Mouse (Mus musculus) embryonic fibroblast, embryonic 13.5 days (primary cell): Measurements from ENCODE around the gene Vps29. TPM values are rescaled to one million over a fixed set of nuclear protein-coding genes. Genes with fewer than 3 reads are reported as not detected.
"Not testable (repeated sequence)": the region's sequence is repeated elsewhere in the genome, so short reads cannot be mapped to it uniquely, and the experiment has no call there.

ENCODE experiments used
- H3K27ac ChIP-seq: 2 replicates; pipeline ENCODE4 v1.5.1; 2012; ENCODE audit warnings: low read length, control low read depth, inconsistent platforms; ENCODE audit not compliant: insufficient read depth
- H3K4me1 ChIP-seq: 2 replicates; pipeline ENCODE4 v1.6.1; 2011; ENCODE audit warnings: low read length; ENCODE audit not compliant: control insufficient read depth, insufficient read depth
- H3K4me3 ChIP-seq: 2 replicates; pipeline ENCODE4 v1.5.1; 2011; ENCODE audit warnings: mild to moderate bottlenecking, control low read depth, low read length; ENCODE audit not compliant: insufficient read depth
- CTCF ChIP-seq: IDR thresholded peaks from 2 replicates; pipeline ENCODE4 v1.5.1; 2011; ENCODE audit warnings: mild to moderate bottlenecking, control low read depth, low read length, moderate library complexity, borderline replicate concordance; ENCODE audit not compliant: insufficient read depth
- POLR2A ChIP-seq: IDR thresholded peaks from 2 replicates; pipeline ENCODE4 v1.6.1; 2011; ENCODE audit warnings: low read depth, mild to moderate bottlenecking, control low read depth, low read length, moderate library complexity
- polyA plus RNA-seq: library from polyadenylated mRNA; stranded (reverse); fragments of >200 nt; gene quantifications from 2 replicates; pipeline ENCODE4 v1.2.4, GENCODE M21; 2011; ENCODE audit warnings: low read depth; ENCODE audit not compliant: missing spikeins, insufficient read length

Gene Vps29
- polyA plus RNA-seq, 1 experiment: 138 TPM

DNA sequence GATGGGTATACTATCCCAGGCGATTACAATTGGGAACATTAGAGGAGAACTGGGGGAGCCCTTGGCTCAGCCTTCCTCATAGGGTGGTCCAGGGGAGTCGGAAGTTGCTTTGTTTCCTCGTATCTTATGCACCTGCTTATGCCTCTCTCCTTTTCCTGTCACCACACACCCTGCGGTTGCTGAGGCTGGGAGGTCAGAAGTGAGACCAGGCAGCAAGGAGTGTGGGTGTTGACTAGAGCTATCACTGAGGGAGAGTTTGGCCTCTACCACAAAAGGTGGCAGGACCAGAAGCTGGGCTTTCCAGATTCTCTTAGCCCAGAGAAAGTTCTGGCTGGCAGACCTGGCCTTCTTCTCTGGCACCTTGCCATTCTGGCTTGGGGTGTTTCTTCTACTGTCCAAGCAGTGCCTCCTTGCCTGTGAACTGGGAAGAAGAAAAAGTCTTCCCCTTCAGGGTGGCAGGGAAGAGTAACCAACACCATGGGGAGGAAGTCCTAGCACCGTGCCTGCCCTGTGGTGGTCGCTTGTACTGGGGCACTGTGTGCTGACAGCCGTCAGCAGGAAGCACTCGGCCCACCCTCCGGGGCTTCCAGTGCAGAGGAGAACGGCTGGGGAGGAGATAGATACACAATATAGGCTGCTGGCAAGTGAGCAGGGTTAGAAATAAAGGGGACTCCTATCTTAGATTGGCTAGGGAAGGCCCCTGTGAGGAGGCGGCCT, 36.7 kb upstream of the Vps29 start:
- Histone ChIP-seq H3K27ac (no peak overlapping the region), H3K4me3 (no peak overlapping the region)
- TF ChIP-seq POLR2A: no peak
- no peak for TF ChIP-seq CTCF

DNA sequence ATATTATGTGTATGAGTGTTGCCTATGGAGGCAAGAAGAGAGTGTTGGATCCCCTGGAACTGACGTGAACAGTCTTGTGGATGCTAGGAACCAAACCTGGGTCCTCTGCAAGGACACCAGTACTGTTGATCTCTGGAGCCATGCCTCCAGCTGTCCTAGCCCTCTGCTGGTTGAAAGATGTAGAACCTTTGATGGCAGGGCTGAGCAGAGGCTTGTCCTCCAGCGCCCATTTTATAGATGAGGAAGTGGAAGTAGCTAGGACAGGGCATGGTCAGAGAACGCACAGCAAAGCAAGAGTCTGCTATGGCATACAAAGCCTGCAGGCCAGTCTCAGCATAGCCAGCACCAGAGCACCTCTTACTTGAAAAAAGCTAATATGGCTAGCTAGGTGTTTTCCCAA, 36.1 kb upstream of the Vps29 start:
- Histone ChIP-seq H3K4me1 (peaks cover 6% of the 10 kb centered on the region; the same call in 1 of the 2 replicates), H3K27ac (no peak overlapping the region), H3K4me3 (no peak overlapping the region)
- TF ChIP-seq POLR2A (no peak), CTCF (peak; percentile 26; the same call in 1 of the 2 replicates)

More for the DNA sequence above, 36.7 kb upstream of the Vps29 start:
- H3K4me1 ChIP-seq: peaks cover 6% of the 10 kb centered on the region; the same call in 1 of the 2 replicates

DNA sequence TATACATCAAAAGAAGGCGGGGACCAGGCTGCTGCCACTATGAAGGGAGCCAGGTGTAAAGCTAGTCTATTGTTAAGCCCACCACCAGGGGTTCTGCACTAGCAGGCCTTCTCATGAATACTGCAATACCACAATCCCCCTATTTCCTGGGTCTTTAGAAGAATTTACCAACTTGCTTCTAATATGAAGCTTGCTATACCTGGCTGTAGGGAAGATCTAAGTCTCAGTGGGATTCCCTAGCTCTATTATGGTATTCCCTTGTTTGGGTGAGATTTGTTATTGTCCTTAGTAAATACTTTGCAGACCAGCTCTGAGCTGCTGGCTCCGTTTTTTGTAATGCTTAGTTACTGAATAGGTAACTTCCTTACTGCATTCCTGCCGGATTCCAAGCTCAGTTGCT, 35.2 kb upstream of the Vps29 start:
- H3K4me1 ChIP-seq, H3K4me3 ChIP-seq: not testable (repeated sequence)
- H3K27ac ChIP-seq: peak overlapping the region; percentile 49; the same call in 1 of the 2 replicates

DNA sequence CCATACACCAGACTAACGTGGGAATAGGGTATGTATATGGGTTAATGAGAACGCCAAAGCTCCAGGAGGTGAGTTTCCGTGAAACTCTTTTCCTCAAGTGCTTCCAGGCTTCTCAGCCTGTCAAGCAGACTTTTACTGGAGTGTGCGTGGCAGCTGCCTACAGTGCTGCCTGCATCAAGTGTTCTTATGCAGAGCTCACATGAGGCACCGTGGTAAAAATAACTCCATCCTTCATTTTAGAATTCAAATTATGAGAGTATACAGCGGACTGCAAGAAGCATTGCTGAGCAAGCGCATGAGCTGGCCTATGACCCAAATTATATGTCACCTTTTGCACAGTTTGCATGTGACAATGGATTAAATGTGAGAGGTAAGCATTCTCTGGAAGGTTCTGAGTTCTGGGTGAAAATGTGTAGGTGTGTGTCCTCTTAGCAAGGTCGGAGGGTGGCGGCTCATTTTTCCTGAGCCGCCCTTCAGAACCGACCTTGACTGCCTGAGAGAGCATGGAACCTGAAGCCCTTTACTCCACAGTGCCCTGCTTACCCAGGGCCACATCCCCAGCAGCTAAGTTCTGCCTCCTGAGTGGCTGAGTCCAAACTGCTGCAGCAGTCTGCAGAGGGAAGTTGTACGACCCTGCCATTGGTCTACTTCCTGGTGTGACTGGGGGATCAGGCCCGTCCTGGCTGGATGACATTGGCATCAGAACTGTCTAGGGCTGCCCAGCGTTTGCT, 34.5 kb upstream of the Vps29 start:
- no peak for TF ChIP-seq CTCF
- no peak for TF ChIP-seq POLR2A
- no peak overlapping the region for H3K4me3 ChIP-seq
- H3K4me1 ChIP-seq: peaks cover 8% of the 10 kb centered on the region
- peak overlapping the region; percentile 49 for H3K27ac ChIP-seq

DNA sequence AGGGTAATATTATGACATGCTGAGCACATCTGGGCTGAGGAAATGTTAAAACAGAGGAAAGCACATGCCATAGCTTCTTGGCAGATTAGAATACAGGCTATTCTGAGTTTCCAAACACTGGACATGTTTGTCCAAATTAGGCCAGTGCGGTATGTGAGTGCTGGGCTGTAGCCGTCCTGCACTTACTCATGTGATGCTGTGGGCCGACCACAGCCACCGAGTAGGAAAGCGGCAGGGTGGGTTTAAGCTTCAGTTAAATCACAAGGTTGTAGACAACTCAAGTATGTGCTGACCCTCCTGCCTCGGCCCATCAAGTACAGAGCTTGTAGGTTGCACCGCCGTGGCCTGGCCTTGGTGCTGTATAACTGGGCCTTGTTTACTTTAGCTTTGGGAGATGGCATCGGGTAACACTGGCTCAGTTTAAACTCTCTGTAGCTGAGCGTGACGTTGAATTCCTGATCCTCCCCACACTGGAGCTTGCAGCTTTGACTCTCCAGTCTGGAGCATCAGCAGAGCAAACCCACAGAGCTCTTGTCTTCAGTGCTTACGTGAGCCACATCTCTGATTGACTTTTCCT, 33.9 kb upstream of the Vps29 start:
- Histone ChIP-seq H3K4me3 (no peak overlapping the region), H3K27ac (peak overlapping the region; percentile 49), H3K4me1 (peaks cover 12% of the 10 kb centered on the region)
- TF ChIP-seq CTCF (no peak), POLR2A (no peak)

DNA sequence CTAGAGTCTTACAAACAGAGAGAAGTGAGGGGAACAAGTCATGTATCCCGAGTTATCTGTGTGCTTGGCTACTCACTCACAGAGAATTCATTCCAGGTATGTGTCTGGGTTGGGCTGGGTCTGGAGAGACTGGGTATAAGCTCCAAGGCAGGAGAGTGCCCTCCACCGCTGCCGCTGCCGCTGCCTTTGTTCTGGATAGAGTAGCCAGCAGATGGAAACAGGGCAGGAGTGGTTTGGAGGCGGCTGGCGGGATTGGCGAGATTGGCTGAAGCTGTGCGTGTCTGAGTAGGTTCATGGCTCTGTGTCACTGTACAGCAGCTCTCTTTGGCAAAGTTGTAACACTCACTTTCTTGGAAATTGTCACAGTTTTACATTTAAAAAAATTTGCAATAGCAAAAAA, 30.6 kb upstream of the Vps29 start:
- Histone ChIP-seq H3K4me1 (peaks cover 18% of the 10 kb centered on the region), H3K4me3 (no peak overlapping the region), H3K27ac (no peak overlapping the region)
- TF ChIP-seq POLR2A (no peak), CTCF (no peak)

DNA sequence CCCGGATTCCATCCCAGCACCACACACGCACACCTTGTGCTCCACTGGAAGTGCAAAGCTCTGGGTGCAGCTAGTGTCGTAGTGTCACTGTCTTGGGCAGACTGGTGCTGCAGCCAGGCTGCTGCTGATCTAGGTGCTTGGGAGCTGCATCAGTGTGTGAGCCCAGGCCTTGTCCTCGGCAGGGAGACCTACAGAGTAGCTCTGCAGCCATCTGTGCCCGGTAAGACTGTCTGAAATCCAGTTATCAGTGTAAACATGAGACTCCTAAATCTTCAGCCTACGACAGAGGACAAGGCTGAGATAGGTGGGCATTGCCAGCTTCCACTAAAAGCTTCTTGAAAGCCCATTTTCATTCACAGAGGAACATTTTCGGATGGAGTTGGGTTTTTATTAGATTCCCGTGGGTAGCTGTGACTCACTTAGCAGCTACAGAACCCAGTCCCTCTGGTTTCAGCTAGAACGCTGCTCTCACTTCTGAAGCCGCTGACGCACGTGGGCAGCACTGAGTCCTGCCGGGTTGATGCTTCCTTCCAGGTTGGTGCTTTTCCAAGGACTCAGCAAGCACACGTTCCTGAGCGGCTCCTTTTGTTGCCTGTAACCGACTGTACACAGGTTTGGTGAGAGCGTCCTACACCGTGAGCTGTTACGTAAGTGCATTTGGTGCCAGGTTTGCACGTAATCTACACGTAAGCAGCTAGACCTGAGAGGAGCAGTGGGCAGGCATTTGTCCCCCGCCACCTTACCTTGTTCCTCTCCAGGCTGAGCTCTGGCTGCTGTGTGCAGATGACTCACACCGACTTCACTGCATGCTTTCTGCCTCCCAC, 29.3 kb upstream of the Vps29 start:
- no peak overlapping the region for H3K4me3 ChIP-seq

DNA sequence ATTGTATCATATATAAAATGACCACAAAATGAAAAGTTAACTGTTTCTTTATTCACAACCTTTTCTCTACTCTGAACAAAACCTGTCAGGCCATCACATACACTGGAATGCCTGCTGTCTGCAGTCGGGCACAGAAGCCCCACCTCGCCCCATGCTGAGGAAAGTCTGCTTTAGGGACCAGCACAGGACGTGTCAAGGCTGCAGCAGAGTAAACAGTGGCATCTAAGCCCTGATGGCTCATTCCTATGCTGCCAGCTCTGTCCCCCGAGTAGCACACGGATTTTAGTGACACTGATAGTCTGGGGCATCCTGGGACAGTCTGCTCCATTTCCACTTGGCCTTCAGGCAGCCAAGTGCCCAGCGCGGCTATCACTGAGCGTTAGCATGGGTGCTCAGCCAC, 28.7 kb upstream of the Vps29 start:
- Histone ChIP-seq H3K4me3 (no peak overlapping the region), H3K4me1 (peaks cover 13% of the 10 kb centered on the region; the same call in 1 of the 2 replicates), H3K27ac (peak overlapping the region; percentile 59)
- TF ChIP-seq POLR2A: no peak
- TF ChIP-seq CTCF: no peak

More for the DNA sequence above, 29.3 kb upstream of the Vps29 start:
- TF ChIP-seq CTCF: peak; percentile 38; the same call in 1 of the 2 replicates
- no peak for TF ChIP-seq POLR2A
- Histone ChIP-seq H3K4me1 (peaks cover 15% of the 10 kb centered on the region; the same call in 1 of the 2 replicates), H3K27ac (peak overlapping the region; percentile 73)

DNA sequence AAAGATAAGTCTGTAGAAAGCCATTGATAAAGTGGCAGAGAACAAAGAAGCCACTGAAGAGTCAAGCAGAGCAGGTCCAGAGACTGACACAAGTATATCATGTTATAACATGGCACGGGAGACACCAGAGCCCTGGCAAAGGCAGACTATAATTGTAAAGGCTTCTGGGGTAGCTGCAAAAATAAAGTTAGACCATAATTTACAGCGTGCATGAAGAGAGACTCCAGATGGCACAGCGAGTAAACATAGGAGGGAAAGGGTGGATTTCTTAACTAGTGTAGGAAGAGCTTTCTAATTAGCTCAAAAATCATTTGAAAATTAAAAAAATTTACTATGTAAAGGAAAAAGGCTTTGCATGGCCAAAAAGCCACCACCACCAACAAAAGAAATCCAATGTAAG, 26.9 kb upstream of the Vps29 start:
- TF ChIP-seq CTCF: no peak
- Histone ChIP-seq H3K4me3 (no peak overlapping the region), H3K4me1 (peaks cover 13% of the 10 kb centered on the region; the same call in 1 of the 2 replicates)

More for the DNA sequence above, 26.9 kb upstream of the Vps29 start:
- no peak overlapping the region for H3K27ac ChIP-seq
